Mouse (Mus musculus) forebrain, embryonic 15.5 days (tissue): ENCODE results near the gene Magea2. TPM values are rescaled to one million over a fixed set of nuclear protein-coding genes. Genes with fewer than 3 reads are reported as not detected.
"Not testable (repeated sequence)": the region's sequence is repeated elsewhere in the genome, so short reads cannot be mapped to it uniquely, and the experiment has no call there.

ENCODE experiments used
- ATAC-seq: fragments of 200-750 bp; cut with Nextera tagmentation; replicated peaks from 2 replicates; pipeline ENCODE4 v1.8.0; 2017; ENCODE audit warnings: mild to moderate bottlenecking, moderate TSS enrichment, moderate library complexity
- H3K27ac ChIP-seq: fragments of 300-500 bp; sonication (generic); replicated peaks from 2 replicates; pipeline ENCODE4 v1.5.1; 2015; ENCODE audit warnings: mild to moderate bottlenecking, inconsistent platforms
- H3K27me3 ChIP-seq: fragments of 300-500 bp; sonication (generic); 2 replicates; pipeline ENCODE4 v1.6.1; 2015; ENCODE audit warnings: inconsistent platforms
- H3K36me3 ChIP-seq: fragments of 300-500 bp; sonication (generic); 2 replicates; pipeline ENCODE4 v1.6.1; 2015; ENCODE audit warnings: mild to moderate bottlenecking, inconsistent platforms
- H3K4me1 ChIP-seq: fragments of 300-500 bp; sonication (generic); 2 replicates; pipeline ENCODE4 v1.6.1; 2015; ENCODE audit warnings: inconsistent platforms
- H3K4me2 ChIP-seq: fragments of 300-500 bp; sonication (generic); replicated peaks from 2 replicates; pipeline ENCODE4 v1.6.1; 2015; ENCODE audit warnings: mild to moderate bottlenecking, inconsistent platforms
- H3K4me3 ChIP-seq: fragments of 300-500 bp; sonication (generic); 2 replicates; pipeline ENCODE4 v1.5.1; 2015; ENCODE audit warnings: mild to moderate bottlenecking, inconsistent platforms
- H3K9ac ChIP-seq: fragments of 300-500 bp; sonication (generic); replicated peaks from 2 replicates; pipeline ENCODE4 v1.6.1; 2015; ENCODE audit warnings: mild to moderate bottlenecking, inconsistent platforms
- H3K9me3 ChIP-seq: fragments of 300-500 bp; sonication (generic); 2 replicates; pipeline ENCODE4 v1.6.1; 2016; ENCODE audit warnings: inconsistent platforms
- WGBS: fragments of 180-500 bp; shearing (Covaris S2); methylation state at CpG from one replicate; pipeline ENCODE4 v1.1.7; 2015; ENCODE audit warnings: mixed read lengths; 5-methylcytosine and 5-hydroxymethylcytosine counted together
- polyA plus RNA-seq: library from polyadenylated mRNA; unstranded; fragments of >200 nt; fragmentation: Nextera tagmentation; extraction: Ambion mirVana; gene quantifications from 2 replicates; pipeline ENCODE4 v1.2.1, GENCODE M21; 2015

Magea2 gene
- not detected in 2 replicates for polyA plus RNA-seq

DNA sequence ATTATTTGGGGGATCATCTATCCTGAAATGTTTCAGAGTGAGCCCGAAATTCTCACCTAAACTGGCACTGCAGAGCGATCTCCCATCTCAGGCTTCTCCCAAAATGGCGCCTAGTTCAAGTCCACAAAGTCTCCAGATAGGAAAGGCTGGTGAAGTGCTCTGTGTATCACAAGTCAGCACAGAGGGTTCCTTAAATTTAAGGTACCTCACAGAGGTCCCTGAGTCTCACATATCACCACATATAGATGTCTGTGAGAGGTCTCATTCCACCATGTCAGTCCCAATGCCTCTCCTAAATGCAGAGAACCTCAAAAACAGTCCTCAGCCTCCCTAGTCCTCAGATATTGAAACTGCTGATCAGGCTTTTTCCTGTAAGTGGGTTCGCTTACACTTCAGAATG lies at the start of gene Magea2:
Magea2 (minus strand) TSS at position 101 of the 400 bp plus-strand sequence.
- not testable (repeated sequence) for ATAC-seq, H3K4me2 ChIP-seq, H3K4me1 ChIP-seq, H3K9ac ChIP-seq, H3K36me3 ChIP-seq, H3K27me3 ChIP-seq, H3K9me3 ChIP-seq, H3K27ac ChIP-seq, H3K4me3 ChIP-seq
- 83% methylated on average over 3 of the region's 4 CpGs for WGBS

GRCm38 (mm10) chrX:155128312-155128711 lies 34.8 kb upstream of the Magea2 start, which contains the start of gene Cldn34b2:
TSS of gene Cldn34b2 (minus strand) at chrX:155128412.
- 78% methylated on average over 3 of the region's 3 CpGs for WGBS
- ATAC-seq, result not testable (repeated sequence)

DNA sequence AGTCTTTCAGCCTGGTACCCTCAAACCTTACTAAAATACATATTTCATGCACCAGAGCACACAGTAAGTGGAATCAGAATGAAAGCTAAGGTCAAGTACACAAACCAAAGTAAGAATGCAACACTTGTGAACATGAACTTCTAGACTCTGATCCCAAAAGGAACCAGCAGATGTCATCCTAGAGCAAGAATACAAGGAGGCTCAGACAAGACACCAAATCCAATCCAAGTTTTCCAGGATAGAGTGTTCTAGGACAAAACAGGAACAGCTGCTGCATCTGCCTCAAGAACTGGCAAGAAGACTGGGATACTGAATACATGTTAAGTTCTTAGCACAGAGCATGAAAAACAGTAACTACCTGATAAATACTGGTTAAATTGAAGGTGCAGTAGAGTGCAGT lies 4.6 kb upstream of the Magea2 start:
- no peaks in the 10 kb centered on the region for H3K27me3 ChIP-seq
- H3K4me3 ChIP-seq, result no peak overlapping the region
- no peak for ATAC-seq
- no peak overlapping the region for H3K4me2 ChIP-seq
- no peaks in the 10 kb centered on the region for H3K4me1 ChIP-seq
- no peaks in the 10 kb centered on the region for H3K36me3 ChIP-seq
- no peak overlapping the region for H3K9ac ChIP-seq
- no peak overlapping the region for H3K27ac ChIP-seq
- H3K9me3 ChIP-seq, result no peaks in the 10 kb centered on the region

More at GRCm38 (mm10) chrX:155128312-155128711, 34.8 kb upstream of the Magea2 start, which contains the start of gene Cldn34b2:
- H3K27me3 ChIP-seq, H3K9me3 ChIP-seq, H3K4me2 ChIP-seq, H3K4me1 ChIP-seq, H3K9ac ChIP-seq, H3K4me3 ChIP-seq, H3K27ac ChIP-seq, H3K36me3 ChIP-seq: not testable (repeated sequence)

- not testable (repeated sequence) for H3K4me2 ChIP-seq, H3K4me1 ChIP-seq, H3K27ac ChIP-seq, H3K4me3 ChIP-seq, H3K9me3 ChIP-seq, ATAC-seq, H3K36me3 ChIP-seq, H3K27me3 ChIP-seq, H3K9ac ChIP-seq
- 89% methylated on average over 1 of the region's 2 CpGs for WGBS
Observed at GRCm38 (mm10) chrX:155089693-155090092, 3.8 kb downstream of the Magea2 start, which contains the start of gene Magea1. TSS of gene Magea1 (minus strand) at chrX:155089793.

- not testable (repeated sequence) for H3K4me3 ChIP-seq, H3K9ac ChIP-seq, H3K4me2 ChIP-seq, H3K27me3 ChIP-seq, H3K4me1 ChIP-seq, ATAC-seq, H3K36me3 ChIP-seq, H3K9me3 ChIP-seq, H3K27ac ChIP-seq
- 87% methylated on average over 16 of the region's 16 CpGs for WGBS
Observed at GRCm38 (mm10) chrX:155063045-155063444, 30.4 kb downstream of the Magea2 start, which contains the start of gene Magea5. TSS of gene Magea5 (minus strand) at chrX:155063145.

DNA sequence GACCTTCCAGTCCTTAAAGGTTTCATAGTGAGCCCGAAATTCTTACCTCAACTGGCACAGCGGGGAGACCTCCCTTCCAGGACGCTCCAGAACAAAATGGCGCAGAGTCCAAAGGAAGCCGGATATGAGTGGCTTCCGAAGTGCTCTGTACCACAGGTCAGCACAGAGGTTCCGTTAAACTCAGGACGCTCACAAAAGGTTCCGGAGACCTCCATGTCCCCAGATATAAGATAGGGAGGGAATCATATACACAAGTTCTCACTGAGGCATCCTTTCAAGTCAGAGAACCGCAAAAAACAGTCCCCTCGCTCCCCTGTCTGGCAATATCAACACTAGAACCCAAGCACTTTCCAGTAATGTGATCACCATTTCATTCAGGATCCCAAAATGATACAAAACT lies 97.7 kb downstream of the Magea2 start, which contains the start of gene Magea8:
Magea8 (minus strand) TSS at position 101 of the 400 bp plus-strand sequence.
- not testable (repeated sequence) for H3K27me3 ChIP-seq, H3K9me3 ChIP-seq, H3K4me1 ChIP-seq, ATAC-seq, H3K4me2 ChIP-seq, H3K4me3 ChIP-seq, H3K36me3 ChIP-seq, H3K9ac ChIP-seq, H3K27ac ChIP-seq
- WGBS, result 90% methylated on average over 11 of the region's 11 CpGs

Other genes starting within 250 kb of the Magea2 start
- gene Cldn34b1, start 203.4 kb downstream of the Magea2 start, polyA plus RNA-seq, result not detected in 2 replicates
- gene Magea6, start 157.7 kb downstream of the Magea2 start, polyA plus RNA-seq, result not detected in 2 replicates
- not detected in 2 replicates for gene Magea3, start 144.2 kb downstream of the Magea2 start, polyA plus RNA-seq
- gene Magea8, start 97.8 kb downstream of the Magea2 start, polyA plus RNA-seq, result not detected in 2 replicates
- gene Magea5, start 30.5 kb downstream of the Magea2 start, polyA plus RNA-seq, result not detected in 2 replicates
- gene Magea1, start 3.9 kb downstream of the Magea2 start, polyA plus RNA-seq, result not detected in 2 replicates
- gene Cldn34b2, start 34.7 kb upstream of the Magea2 start, polyA plus RNA-seq, result not detected in 2 replicates
- gene Sat1, start 122.8 kb upstream of the Magea2 start, polyA plus RNA-seq, result 53.4 and 57.2 TPM in 2 replicates
- 29.6 and 30.9 TPM in 2 replicates for gene Acot9, start 168.8 kb upstream of the Magea2 start, polyA plus RNA-seq
- gene Prdx4, start 247.1 kb upstream of the Magea2 start, polyA plus RNA-seq, result 100 and 103 TPM in 2 replicates